Mouse (Mus musculus) olfactory bulb, adult 2 months (tissue): ENCODE measurements at regions not wholly inside any gene's neighbourhood (a gene's known extent, or its start where the extent isn't known, plus 50 kb on each side); places are given as distances from the start of the nearest gene placed in this dataset.

ENCODE experiments used
- H3K27ac ChIP-seq: fragments of 200-500 bp; 2 replicates; pipeline ENCODE4 v1.5.1; 2012; ENCODE audit warnings: low read depth, low read length; ENCODE audit not compliant: insufficient read depth
- H3K4me1 ChIP-seq: fragments of 200-500 bp; 2 replicates; pipeline ENCODE4 v1.6.1; 2012; ENCODE audit warnings: low read length; ENCODE audit not compliant: control insufficient read depth, insufficient read depth
- H3K4me3 ChIP-seq: fragments of 200-500 bp; 2 replicates; pipeline ENCODE4 v1.5.1; 2012; ENCODE audit warnings: mild to moderate bottlenecking, low read depth, low read length, moderate library complexity; ENCODE audit not compliant: insufficient read depth
- CTCF ChIP-seq: fragments of 200-500 bp; IDR thresholded peaks from 2 replicates; pipeline ENCODE4 v1.5.1; 2012; ENCODE audit warnings: low read depth, mild to moderate bottlenecking, low read length, moderate library complexity; ENCODE audit not compliant: insufficient read depth
- POLR2A ChIP-seq: fragments of 200-500 bp; IDR thresholded peaks from 2 replicates; pipeline ENCODE4 v1.6.1; 2012; ENCODE audit warnings: mild to moderate bottlenecking, low read depth, low read length, moderate library complexity; ENCODE audit not compliant: insufficient read depth
- WGBS: fragments of 180-500 bp; shearing (Covaris S2); methylation state at CpG from one replicate; pipeline ENCODE4 v1.1.7; 2018; 5-methylcytosine and 5-hydroxymethylcytosine counted together

GRCm38 (mm10) chr12:9337891-9338672 is 231.8 kb upstream of the Osr1 start:
- TF ChIP-seq POLR2A = no peak
- no peak for TF ChIP-seq CTCF
- WGBS = 70% methylated on average over 5 of the region's 5 CpGs

DNA sequence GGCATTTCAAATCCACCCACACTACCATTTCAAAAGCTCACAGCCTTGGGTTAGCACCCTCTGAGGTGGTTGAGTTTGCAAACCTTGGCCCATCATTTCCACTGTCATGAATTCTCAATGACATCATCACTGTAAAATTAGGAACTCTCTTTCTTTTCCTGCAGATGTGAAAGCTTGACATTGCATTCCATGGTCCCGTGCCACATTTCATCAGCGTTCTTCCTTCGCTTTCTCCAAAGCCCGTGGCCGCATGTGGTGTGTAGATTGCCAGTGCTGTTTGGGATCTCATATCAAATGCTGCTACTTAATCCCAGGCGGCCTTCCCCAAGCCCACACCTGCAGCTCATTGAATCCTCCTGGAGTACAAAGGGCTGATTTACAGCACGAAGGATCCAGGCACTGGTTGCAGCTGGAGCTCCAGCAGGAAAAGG is 231.1 kb upstream of the Osr1 start:
- no peak for TF ChIP-seq CTCF
- TF ChIP-seq POLR2A = no peak
- Histone ChIP-seq H3K4me1 (no peaks in the 10 kb centered on the region), H3K27ac (no peak overlapping the region), H3K4me3 (no peak overlapping the region)
- 57% methylated on average over 7 of the region's 7 CpGs for WGBS

More at GRCm38 (mm10) chr12:9337891-9338672, 231.8 kb upstream of the Osr1 start:
- H3K4me1 ChIP-seq = no peaks in the 10 kb centered on the region
- H3K27ac ChIP-seq = no peak overlapping the region
- H3K4me3 ChIP-seq = no peak overlapping the region

DNA sequence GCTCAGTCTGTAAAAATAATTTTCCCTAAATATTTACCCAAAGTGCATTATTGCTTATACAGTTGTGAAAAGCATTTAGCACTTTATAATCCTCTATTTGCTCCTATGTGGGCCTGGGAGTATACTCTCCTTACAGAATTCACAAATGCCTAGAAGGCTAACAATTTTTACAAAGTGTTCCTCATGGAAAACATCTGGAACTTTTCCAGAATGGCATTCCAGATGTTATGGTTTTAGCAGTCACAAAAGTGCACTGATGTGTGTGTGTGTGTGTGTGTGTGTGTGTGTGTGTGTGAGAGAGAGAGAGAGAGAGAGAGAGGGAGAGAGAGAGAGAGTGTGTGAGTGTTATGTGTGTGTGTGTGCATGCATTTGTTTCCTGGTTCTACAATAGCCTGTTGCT is 229.1 kb upstream of the Osr1 start:
- TF ChIP-seq CTCF (no peak), POLR2A (no peak)
- no peak overlapping the region for H3K27ac ChIP-seq
- no peak overlapping the region for H3K4me3 ChIP-seq
- no peaks in the 10 kb centered on the region for H3K4me1 ChIP-seq

DNA sequence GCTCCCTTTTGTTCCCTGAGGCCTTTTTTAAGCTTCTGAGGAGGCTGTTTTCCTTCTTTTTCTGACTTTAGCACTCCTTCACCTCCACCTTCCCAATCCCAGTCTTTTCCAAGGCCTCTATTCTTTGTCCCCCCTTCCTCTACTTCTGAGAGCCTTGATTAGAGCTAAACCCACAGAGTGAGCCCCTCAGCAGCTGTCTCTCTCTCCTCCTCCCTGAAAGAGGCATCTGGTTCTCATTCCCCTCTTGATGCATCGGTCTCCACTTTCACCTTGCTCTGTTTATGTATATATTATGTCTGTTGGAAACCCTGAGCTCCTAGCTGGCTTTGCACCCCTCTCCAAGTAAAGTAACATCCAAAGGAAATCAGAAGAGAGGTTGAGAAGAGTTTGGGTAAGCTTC is 224.6 kb upstream of the Osr1 start:
- no peak for TF ChIP-seq CTCF
- TF ChIP-seq POLR2A = no peak
- no peak overlapping the region for H3K4me3 ChIP-seq
- H3K4me1 ChIP-seq = no peaks in the 10 kb centered on the region
- 85% methylated on average over 1 of the region's 1 CpGs for WGBS
- H3K27ac ChIP-seq = no peak overlapping the region

- TF ChIP-seq POLR2A (no peak), CTCF (no peak)
- 94% methylated on average over 4 of the region's 4 CpGs for WGBS
Measured at GRCm38 (mm10) chr12:9355512-9355911, 214.4 kb upstream of the Osr1 start.

GRCm38 (mm10) chr12:9357856-9358255 is 212.1 kb upstream of the Osr1 start:
- no peak overlapping the region for H3K4me3 ChIP-seq
- no peak for TF ChIP-seq POLR2A
- no peak for TF ChIP-seq CTCF
- WGBS = 69% methylated on average over 5 of the region's 5 CpGs
- no peak overlapping the region for H3K27ac ChIP-seq
- H3K4me1 ChIP-seq = no peaks in the 10 kb centered on the region

More at GRCm38 (mm10) chr12:9355512-9355911, 214.4 kb upstream of the Osr1 start:
- no peak overlapping the region for H3K27ac ChIP-seq
- H3K4me3 ChIP-seq = no peak overlapping the region
- H3K4me1 ChIP-seq = no peaks in the 10 kb centered on the region

DNA sequence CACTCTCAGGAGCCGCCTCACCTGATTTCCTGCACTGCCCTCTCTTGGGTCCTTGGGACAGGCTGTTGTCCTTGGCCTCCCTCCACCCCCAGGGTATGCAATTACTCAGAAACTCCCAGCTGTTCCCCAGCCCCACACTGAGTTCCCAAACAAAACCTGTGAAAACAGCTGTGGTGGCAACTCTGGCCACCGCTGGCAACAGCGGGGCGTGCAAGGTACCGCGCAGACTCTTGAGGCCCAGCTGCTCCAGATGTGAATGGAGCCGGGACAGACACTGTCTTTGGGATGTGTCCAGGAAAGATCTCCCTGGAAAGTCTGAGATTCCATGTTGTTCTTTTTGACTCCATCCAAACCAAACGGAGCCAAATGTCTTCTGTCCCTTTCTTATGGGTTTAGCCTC is 211.0 kb upstream of the Osr1 start:
- WGBS = 66% methylated on average over 8 of the region's 8 CpGs
- Histone ChIP-seq H3K4me3 (no peak overlapping the region), H3K4me1 (no peaks in the 10 kb centered on the region), H3K27ac (no peak overlapping the region)
- no peak for TF ChIP-seq CTCF
- no peak for TF ChIP-seq POLR2A

DNA sequence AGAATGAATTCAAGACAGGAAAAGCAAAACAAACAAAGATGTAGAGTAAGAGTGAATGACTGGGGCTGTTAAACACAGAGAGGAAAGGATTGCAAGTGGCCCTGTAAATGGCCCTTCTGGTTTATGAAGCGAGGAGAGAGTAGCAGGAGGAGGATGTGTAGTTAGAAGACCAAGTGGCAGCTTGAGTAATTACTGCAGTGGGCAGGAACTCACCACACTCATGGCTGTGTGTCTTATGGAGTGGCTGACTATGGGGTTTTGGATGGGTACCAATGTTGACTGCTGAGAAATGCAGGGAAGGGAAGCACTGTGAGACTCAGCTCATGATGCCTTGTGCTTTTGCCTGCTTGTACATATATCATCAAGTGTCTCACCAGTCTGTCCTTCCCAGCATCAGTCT is 204.0 kb upstream of the Osr1 start:
- Histone ChIP-seq H3K27ac (no peak overlapping the region), H3K4me1 (no peaks in the 10 kb centered on the region), H3K4me3 (no peak overlapping the region)
- WGBS = 79% methylated on average over 1 of the region's 1 CpGs
- TF ChIP-seq CTCF (no peak), POLR2A (no peak)

DNA sequence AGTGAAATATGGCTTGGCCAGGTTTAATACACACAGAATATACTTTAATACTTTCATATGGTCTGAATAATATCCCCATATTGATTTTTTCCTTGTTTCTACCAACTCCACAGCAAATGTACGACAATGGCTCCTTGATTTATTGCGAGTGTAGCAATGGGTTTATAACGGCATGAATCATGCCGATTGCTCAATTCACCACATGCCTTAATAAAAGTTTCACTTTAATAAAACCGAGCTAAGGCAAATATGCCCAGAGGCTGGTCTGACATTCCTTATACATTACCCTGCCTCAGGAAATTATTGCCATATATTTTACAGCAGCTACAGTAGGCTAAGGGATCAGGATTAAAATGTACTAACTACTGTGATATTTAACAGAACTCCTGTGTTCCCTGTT is 201.2 kb upstream of the Osr1 start:
- no peak overlapping the region for H3K4me3 ChIP-seq
- no peak overlapping the region for H3K27ac ChIP-seq
- no peaks in the 10 kb centered on the region for H3K4me1 ChIP-seq
- 92% methylated on average over 5 of the region's 5 CpGs for WGBS
- TF ChIP-seq CTCF = no peak
- no peak for TF ChIP-seq POLR2A

DNA sequence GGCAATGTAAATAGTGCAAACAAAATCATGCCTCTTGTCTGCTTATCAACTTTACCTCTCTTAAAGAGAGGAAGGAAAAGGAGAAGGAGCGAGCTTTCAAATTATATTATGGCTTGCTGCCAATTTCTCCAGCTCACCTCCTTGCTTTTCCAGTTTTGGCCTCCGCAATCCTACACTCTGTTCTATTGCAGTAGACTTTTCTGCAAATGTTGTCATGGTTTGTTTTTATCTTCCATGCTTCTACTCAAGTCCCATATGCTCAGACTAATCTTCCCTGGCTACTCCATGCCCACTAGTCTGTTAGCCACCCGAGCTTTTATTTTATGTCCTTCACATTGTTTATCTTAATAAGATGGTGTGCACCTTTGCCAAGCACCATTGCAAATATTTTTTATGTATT is 168.0 kb upstream of the Osr1 start:
- TF ChIP-seq CTCF (no peak), POLR2A (no peak)
- Histone ChIP-seq H3K27ac (no peak overlapping the region), H3K4me3 (no peak overlapping the region), H3K4me1 (no peaks in the 10 kb centered on the region)
- 74% methylated on average over 3 of the region's 3 CpGs for WGBS

DNA sequence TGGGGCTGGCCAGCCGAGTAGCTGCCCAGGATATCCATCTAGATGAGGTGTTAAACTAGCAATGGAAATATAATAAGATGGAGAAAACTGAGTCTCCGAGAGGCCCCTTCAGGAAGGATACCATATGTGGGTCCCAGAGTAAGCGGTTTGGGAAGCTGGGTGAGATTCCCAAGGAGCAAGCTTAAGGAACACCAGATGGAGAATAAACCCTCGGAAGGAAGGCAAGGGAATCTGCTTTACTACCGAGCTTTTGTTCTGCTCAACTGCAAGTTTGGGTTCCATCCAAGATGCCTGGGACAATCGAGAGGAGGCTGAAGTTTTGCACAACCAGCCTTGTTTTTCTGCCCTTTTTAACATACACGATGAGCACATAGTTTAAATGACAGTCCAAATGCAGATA is 164.9 kb upstream of the Osr1 start:
- TF ChIP-seq POLR2A (no peak), CTCF (no peak)
- WGBS = 45% methylated on average over 7 of the region's 7 CpGs

More for the DNA sequence above, 164.9 kb upstream of the Osr1 start:
- Histone ChIP-seq H3K4me1 (no peaks in the 10 kb centered on the region), H3K27ac (no peak overlapping the region), H3K4me3 (no peak overlapping the region)
